Mouse (Mus musculus): ENCODE measurements around the gene Gm8122.
"Not testable (repeated sequence)": the region's sequence is repeated elsewhere in the genome, so short reads cannot be mapped to it uniquely, and the experiment has no call there.

Gene Gm8122

GRCm38 (mm10) chr14:43235204-43235603, at the start of gene Gm8122:
Gm8122 (minus strand) TSS chr14:43235304.
- DNase-seq (ENCODE audit: low spot score in 2 of 2) = not testable (repeated sequence)

DNA sequence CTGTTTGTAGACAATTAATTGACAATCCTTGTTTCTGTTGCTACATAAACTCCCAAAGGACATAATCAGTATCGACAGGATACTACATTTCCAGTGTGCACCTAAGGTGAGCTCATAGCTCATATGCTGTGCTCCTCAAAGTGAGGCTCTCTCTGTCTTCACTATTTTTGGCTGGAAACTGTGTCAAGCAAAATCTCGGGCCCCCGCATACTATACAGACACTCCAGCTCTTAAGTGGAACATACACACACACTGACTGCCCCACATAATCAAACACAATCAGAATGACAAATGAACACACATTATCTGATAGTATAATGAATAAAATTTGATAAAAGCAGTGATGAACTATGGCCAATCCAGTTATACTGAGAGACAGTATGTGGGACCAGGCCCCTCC, 43.6 kb upstream of the Gm8122 start:
- DNase-seq (ENCODE audit: low spot score in 2 of 2) = not testable (repeated sequence)

- DNase-seq (ENCODE audit: low spot score in 2 of 2) = not testable (repeated sequence)
Observed at GRCm38 (mm10) chr14:43278146-43278545, 43.0 kb upstream of the Gm8122 start.

GRCm38 (mm10) chr14:43277468-43277867, 42.4 kb upstream of the Gm8122 start:
- DNase-seq (ENCODE audit: low spot score in 2 of 2) = not testable (repeated sequence)

- not testable (repeated sequence) for DNase-seq (ENCODE audit: low spot score in 2 of 2)
Observed at GRCm38 (mm10) chr14:43275752-43276151, 40.6 kb upstream of the Gm8122 start.

DNA sequence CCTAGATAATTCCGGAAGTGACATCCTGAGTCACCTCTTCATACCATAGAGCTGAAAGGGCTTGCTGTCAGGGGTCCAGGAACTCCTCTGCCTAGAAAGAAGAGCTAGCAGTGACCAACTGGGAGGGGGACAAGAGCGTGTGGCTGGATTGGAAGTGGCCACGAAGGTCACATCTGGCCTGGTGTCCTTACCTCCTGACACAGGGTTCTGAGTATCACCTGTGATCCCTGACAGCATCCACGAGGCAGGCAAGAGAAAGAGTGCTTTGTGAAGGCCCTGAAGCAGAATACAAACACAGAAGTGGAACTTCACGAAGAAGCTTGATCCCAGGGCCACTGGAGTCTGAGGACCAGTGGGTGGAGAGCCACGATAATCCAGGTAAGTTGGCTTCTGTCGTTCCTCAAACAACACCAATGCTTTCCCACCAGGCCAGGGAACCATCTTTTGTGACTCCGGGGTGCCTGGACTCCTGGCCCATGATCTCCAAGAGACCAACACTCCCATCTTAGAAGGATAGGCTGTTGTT, 39.9 kb upstream of the Gm8122 start, which contains the start of gene Gm9732:
TSS of gene Gm9732 (plus strand) at position 51 of the 526 bp plus-strand sequence.
- DNase-seq (ENCODE audit: low spot score in 2 of 2) = not testable (repeated sequence)

GRCm38 (mm10) chr14:43273161-43273560, 38.1 kb upstream of the Gm8122 start:
- not testable (repeated sequence) for DNase-seq (ENCODE audit: low spot score in 2 of 2)

GRCm38 (mm10) chr14:43269211-43269610, 34.1 kb upstream of the Gm8122 start:
- not testable (repeated sequence) for DNase-seq (ENCODE audit: low spot score in 2 of 2)

DNA sequence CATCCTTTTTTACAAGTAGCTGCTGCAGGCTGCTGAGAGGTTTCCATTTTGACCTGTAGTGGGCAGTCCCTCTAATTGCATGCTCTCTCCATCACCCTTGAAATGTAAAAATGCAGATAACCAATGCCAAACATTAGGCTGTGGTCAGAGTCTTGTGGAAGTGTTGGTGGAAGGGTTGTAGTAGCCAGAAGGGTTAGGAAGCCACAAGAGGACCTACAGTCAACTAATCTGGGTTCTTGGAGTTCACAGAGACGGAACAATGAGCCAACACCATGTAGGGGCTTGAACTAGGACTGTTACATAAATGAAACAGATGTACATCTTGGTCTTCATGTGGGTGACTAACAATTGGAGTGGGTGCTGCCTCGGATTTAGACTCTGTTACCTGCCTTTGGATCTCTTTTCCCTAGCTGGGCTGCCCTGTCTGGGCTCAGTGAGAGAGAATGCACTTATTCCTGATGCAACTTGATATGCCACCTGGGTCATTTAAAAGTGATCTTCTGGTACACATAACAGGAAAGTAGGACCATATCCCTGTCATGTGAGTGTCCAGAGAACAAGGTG, 33.5 kb upstream of the Gm8122 start:
- DNase-seq (ENCODE audit: low spot score in 2 of 2) = not testable (repeated sequence)

DNA sequence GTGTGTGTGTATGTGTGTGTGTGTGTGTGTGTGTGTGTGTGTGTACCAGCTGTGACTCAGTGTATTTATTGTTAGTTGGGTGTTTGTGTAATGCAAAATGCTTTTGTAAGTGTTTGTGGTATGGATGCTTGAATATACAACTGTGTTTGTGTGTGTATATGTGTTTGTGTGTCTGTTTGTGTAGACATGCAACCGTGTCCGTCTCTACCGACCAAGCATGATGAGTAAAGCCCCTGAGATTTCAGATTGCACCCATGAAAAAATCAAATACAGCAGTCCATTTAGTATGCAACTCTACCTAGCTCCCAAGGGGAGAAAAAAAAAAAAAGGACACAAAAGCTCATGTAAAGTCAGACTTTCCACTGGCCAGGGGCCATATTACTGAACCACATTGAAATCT, 28.3 kb upstream of the Gm8122 start:
- DNase-seq (ENCODE audit: low spot score in 2 of 2) = not testable (repeated sequence)

DNA sequence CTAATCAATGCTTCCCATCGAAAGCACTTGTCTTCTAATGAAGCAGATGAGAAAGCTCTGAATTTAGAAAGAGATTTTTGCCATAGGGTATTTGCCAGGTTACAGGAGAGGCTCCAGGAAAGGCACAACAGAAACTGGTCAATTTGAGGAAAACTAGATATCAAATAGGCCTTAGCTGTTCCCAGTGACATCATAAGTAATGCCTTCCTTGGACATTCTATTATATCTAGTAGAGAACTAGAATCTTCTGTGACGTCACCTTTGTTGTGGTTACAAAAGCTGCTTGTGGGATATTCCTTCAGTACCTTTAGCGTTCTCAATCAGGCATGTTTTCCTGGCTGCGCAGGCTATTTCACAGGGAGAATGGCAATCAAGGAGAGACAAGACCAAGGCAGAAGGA, 23.2 kb upstream of the Gm8122 start, which contains the start of gene Gm8126:
TSS of gene Gm8126 (plus strand) at position 301 of the 400 bp plus-strand sequence.
- DNase-seq (ENCODE audit: low spot score in 2 of 2) = not testable (repeated sequence)

GRCm38 (mm10) chr14:43256511-43256910, 21.4 kb upstream of the Gm8122 start:
- not testable (repeated sequence) for DNase-seq (ENCODE audit: low spot score in 2 of 2)

- not testable (repeated sequence) for DNase-seq (ENCODE audit: low spot score in 2 of 2)
Observed at GRCm38 (mm10) chr14:43250549-43251253, 15.6 kb upstream of the Gm8122 start.

DNA sequence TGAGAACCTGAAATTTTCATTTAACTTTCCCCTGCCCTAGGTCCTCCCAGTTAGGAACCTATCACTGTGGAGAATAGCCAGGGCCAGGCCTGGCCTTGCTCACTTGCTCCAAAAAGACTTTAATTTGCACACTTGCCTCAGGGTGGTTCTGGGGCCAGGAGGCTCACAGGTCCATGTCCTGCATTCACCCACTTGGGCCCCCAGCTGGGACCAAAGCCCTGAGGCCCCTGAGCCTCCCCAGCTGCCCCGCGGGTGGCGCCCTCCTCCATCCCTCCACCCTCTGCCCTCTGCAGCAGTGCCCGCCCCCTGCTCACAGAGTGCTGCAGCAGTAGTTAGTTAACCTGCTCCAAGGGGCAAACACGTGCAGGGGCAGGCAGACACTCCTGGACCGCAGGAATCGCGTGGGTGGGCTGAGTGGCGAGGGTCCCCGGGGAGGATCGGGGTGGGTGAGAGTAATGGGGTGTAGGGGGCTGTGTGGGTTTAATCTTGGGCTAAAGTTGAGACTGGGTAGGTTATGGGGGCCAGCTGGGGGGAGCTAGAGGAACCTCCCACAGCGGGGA, 14.6 kb upstream of the Gm8122 start:
- DNase-seq (ENCODE audit: low spot score in 2 of 2) = not testable (repeated sequence)

GRCm38 (mm10) chr14:43237769-43238168, 2.7 kb upstream of the Gm8122 start:
- not testable (repeated sequence) for DNase-seq (ENCODE audit: low spot score in 2 of 2)

All from urinary bladder, adult 18-20 months (tissue).